Mouse (Mus musculus) CH12.LX (cell line): ENCODE data around the gene Plxna2. TPM values are rescaled to one million over a fixed set of nuclear protein-coding genes. Genes with fewer than 3 reads are reported as not detected.

Experiments used
- DNase-seq: peaks from one replicate; pipeline ENCODE4 v3.0.0-alpha.2; 2013; ENCODE audit errors: extremely low read depth
- H3K27ac ChIP-seq: 2 replicates; pipeline ENCODE4 v1.5.1; 2012; ENCODE audit warnings: low read depth, mild to moderate bottlenecking, control low read depth, moderate library complexity; ENCODE audit not compliant: insufficient read depth
- H3K27me3 ChIP-seq: replicated peaks from 2 replicates; pipeline ENCODE3; 2012; ENCODE audit warnings: inconsistent platforms
- H3K36me3 ChIP-seq, 2 experiments: replicated peaks in 1 of 2; 2 replicates each; pipeline versions ENCODE3 to v1.6.1; 2012; ENCODE audit warnings: inconsistent platforms in 1 of 2, low read length in 1 of 2, mild to moderate bottlenecking in 1 of 2, mixed read lengths in 1 of 2, moderate library complexity in 1 of 2; ENCODE audit not compliant: control insufficient read depth in 1 of 2, insufficient read depth in 1 of 2
- H3K4me1 ChIP-seq, 2 experiments: 2 replicates each; pipeline ENCODE4 v1.6.1; 2012; ENCODE audit warnings: inconsistent platforms in 1 of 2, moderate library complexity in 1 of 2; ENCODE audit not compliant: insufficient read depth in 2 of 2, control insufficient read depth in 1 of 2
- H3K4me2 ChIP-seq: 2 replicates; pipeline ENCODE4 v1.6.1; 2012; ENCODE audit warnings: low read depth, mild to moderate bottlenecking, control low read depth; ENCODE audit not compliant: poor library complexity, insufficient read depth, severe bottlenecking
- H3K4me3 ChIP-seq, 3 experiments: fragments of 150-350 bp in 1 of 3; sonication (generic) in 1 of 3; replicated peaks in 1 of 3; 2 replicates each; pipeline versions ENCODE3 to v1.5.1; 2011 to 2012; ENCODE audit warnings: low read depth in 2 of 3, low read length in 2 of 3, mild to moderate bottlenecking in 2 of 3, moderate library complexity in 2 of 3, control low read depth in 1 of 3, improper control_type of control experiment in 1 of 3, inconsistent platforms in 1 of 3, mixed read lengths in 1 of 3; ENCODE audit not compliant: poor library complexity in 1 of 3
- H3K79me2 ChIP-seq: replicated peaks from 2 replicates; pipeline ENCODE4 v1.6.1; 2012; ENCODE audit warnings: mild to moderate bottlenecking, moderate library complexity; ENCODE audit not compliant: control insufficient read depth, poor library complexity, insufficient read depth, severe bottlenecking; ENCODE audit errors: extremely low read depth
- H3K9ac ChIP-seq: 2 replicates; pipeline ENCODE4 v1.6.1; 2012; ENCODE audit warnings: low read depth, mild to moderate bottlenecking, control low read depth, moderate library complexity; ENCODE audit not compliant: insufficient read depth
- H3K9me3 ChIP-seq: replicated peaks from 2 replicates; pipeline ENCODE3; 2012; ENCODE audit warnings: low read length, inconsistent platforms, mixed read lengths
- CHD2 ChIP-seq: IDR thresholded peaks from 2 replicates; pipeline ENCODE4 v1.6.1; 2011; ENCODE audit warnings: low read length, improper control_type of control experiment
- ELF1 ChIP-seq: IDR thresholded peaks from 2 replicates; pipeline ENCODE4 v1.6.1; 2014; ENCODE audit warnings: low read depth, mild to moderate bottlenecking, inconsistent platforms, low read length, improper control_type of control experiment
- HCFC1 ChIP-seq: IDR thresholded peaks from 2 replicates; pipeline ENCODE4 v1.6.1; 2012; ENCODE audit warnings: low read depth, mild to moderate bottlenecking, inconsistent platforms, low read length, improper control_type of control experiment
- IRF4 ChIP-seq: IDR thresholded peaks from 2 replicates; pipeline ENCODE4 v1.6.1; 2014; ENCODE audit warnings: low read depth, mild to moderate bottlenecking, inconsistent platforms, low read length, improper control_type of control experiment
- JUN ChIP-seq: IDR thresholded peaks from 2 replicates; pipeline ENCODE4 v1.6.1; 2011; ENCODE audit warnings: low read depth, mild to moderate bottlenecking, low read length, improper control_type of control experiment, moderate library complexity; ENCODE audit not compliant: insufficient read depth
- JUND ChIP-seq: conservative IDR thresholded peaks from 2 replicates; pipeline ENCODE4 v1.6.1; 2011; ENCODE audit warnings: low read depth, low read length, improper control_type of control experiment
- KAT2A ChIP-seq: IDR thresholded peaks from 2 replicates; pipeline ENCODE4 v1.6.1; 2012; ENCODE audit warnings: low read length, improper control_type of control experiment, inconsistent platforms; ENCODE audit not compliant: insufficient replicate concordance
- MAFK ChIP-seq: IDR thresholded peaks from 2 replicates; pipeline ENCODE4 v1.6.1; 2011; ENCODE audit warnings: low read length, improper control_type of control experiment; ENCODE audit not compliant: insufficient replicate concordance
- MEF2A ChIP-seq: IDR thresholded peaks from 2 replicates; pipeline ENCODE4 v1.6.1; 2014; ENCODE audit warnings: low read depth, mild to moderate bottlenecking, inconsistent platforms, low read length, improper control_type of control experiment, borderline replicate concordance
- NRF1 ChIP-seq: IDR thresholded peaks from 2 replicates; pipeline ENCODE4 v1.6.1; 2014; ENCODE audit warnings: low read depth, mild to moderate bottlenecking, inconsistent platforms, low read length, improper control_type of control experiment, moderate library complexity
- PAX5 ChIP-seq: IDR thresholded peaks from 2 replicates; pipeline ENCODE4 v1.6.1; 2012; ENCODE audit warnings: low read length, inconsistent platforms, mixed read lengths
- RAD21 ChIP-seq: IDR thresholded peaks from 2 replicates; pipeline ENCODE4 v1.6.1; 2011; ENCODE audit warnings: low read depth, mild to moderate bottlenecking, low read length, improper control_type of control experiment, moderate library complexity
- SMC3 ChIP-seq: IDR thresholded peaks from 2 replicates; pipeline ENCODE4 v1.6.1; 2011; ENCODE audit warnings: low read depth, low read length, improper control_type of control experiment
- UBTF ChIP-seq: IDR thresholded peaks from 2 replicates; pipeline ENCODE4 v1.6.1; 2012; ENCODE audit warnings: low read depth, mild to moderate bottlenecking, inconsistent platforms, low read length, improper control_type of control experiment, moderate library complexity
- USF1 ChIP-seq: IDR thresholded peaks from 2 replicates; pipeline ENCODE4 v1.6.1; 2014; ENCODE audit warnings: low read depth, mild to moderate bottlenecking, inconsistent platforms, low read length, improper control_type of control experiment
- USF2 ChIP-seq: conservative IDR thresholded peaks from 2 replicates; pipeline ENCODE4 v1.6.1; 2011; ENCODE audit warnings: low read depth, low read length, improper control_type of control experiment
- ZMIZ1 ChIP-seq: IDR thresholded peaks from 2 replicates; pipeline ENCODE4 v1.6.1; 2012; ENCODE audit warnings: low read depth, mild to moderate bottlenecking, inconsistent platforms, low read length, improper control_type of control experiment
- dilution Hi-C: fragments of 300-500 bp; cut with MboI; formaldehyde crosslinking; loops from 2 replicates; pipeline ENCODE4 v1.14.3; 2020; ENCODE audit warnings: low sequenced_read_pairs; ENCODE audit not compliant: extremely low pct_unique_long_range_greater_than_20kb, extremely low pct_ligation_motif_present
- in situ Hi-C: fragments of 300-500 bp; cut with MboI; formaldehyde crosslinking; loops from 3 replicates; pipeline ENCODE4 v1.14.3; 2019; ENCODE audit warnings: low sequenced_read_pairs, low pct_ligation_motif_present, low pct_unique_long_range_greater_than_20kb, mixed read lengths
- polyA plus RNA-seq: library from polyadenylated mRNA; unstranded; fragments of >175 nt; gene quantifications from 2 replicates; pipeline ENCODE4 v1.2.1, GENCODE M21; 2012; ENCODE audit warnings: low read depth; ENCODE audit not compliant: insufficient read length
- total RNA-seq, 2 experiments: library from RNA; depleted of rRNA; stranded (reverse); fragments of 300-350 nt in 1 of 2; fragments of >200 nt in 1 of 2; gene quantifications; 2 replicates each; pipeline ENCODE4 v1.2.3; 2012 to 2014

The Plxna2 gene
- total and polyA plus RNA-seq, 3 experiments = 0.04 to 0.05 (median 0.04) TPM

GRCm38 (mm10) chr1:194627286-194627685 is 9.3 kb downstream of the Plxna2 start:
- H3K27me3 ChIP-seq = no peaks in the 10 kb centered on the region
- H3K27ac ChIP-seq = no peak overlapping the region
- DNase-seq = no peak
- H3K4me2 ChIP-seq = no peak overlapping the region
- TF ChIP-seq CHD2 = no peak
- TF ChIP-seq MEF2A = no peak
- no peak for TF ChIP-seq USF1
- TF ChIP-seq KAT2A = no peak
- no peak for TF ChIP-seq SMC3
- TF ChIP-seq USF2 = no peak
- no peak for TF ChIP-seq PAX5
- no peak for TF ChIP-seq IRF4
- no peak for TF ChIP-seq UBTF
- H3K9me3 ChIP-seq = no peaks in the 10 kb centered on the region
- peaks cover 0 to 5% of the 10 kb centered on the region in 2 experiments; a peak in 2 of 4 replicates for H3K4me1 ChIP-seq
- no peak overlapping the region for H3K4me3 ChIP-seq
- dilution Hi-C loops (no loop called here), in situ Hi-C loops (loop anchor here (25.0 kb wide), 1 partner anchor 185 kb away; no protein-coding TSS in a partner anchor)
- H3K79me2 ChIP-seq = no peaks in the 10 kb centered on the region
- no peaks in the 10 kb centered on the region for H3K36me3 ChIP-seq
- H3K9ac ChIP-seq = no peak overlapping the region

GRCm38 (mm10) chr1:194629135-194629689 is 11.2 kb downstream of the Plxna2 start:
- H3K9me3 ChIP-seq = no peaks in the 10 kb centered on the region
- dilution Hi-C loops (no loop called here), in situ Hi-C loops (loop anchor here (25.0 kb wide), 1 partner anchor 183 kb away; no protein-coding TSS in a partner anchor)
- no peaks in the 10 kb centered on the region for H3K36me3 ChIP-seq
- H3K79me2 ChIP-seq = no peaks in the 10 kb centered on the region
- no peak overlapping the region for H3K4me3 ChIP-seq
- peaks cover 0 to 5% of the 10 kb centered on the region in 2 experiments; a peak in 2 of 4 replicates for H3K4me1 ChIP-seq
- DNase-seq = no peak
- no peaks in the 10 kb centered on the region for H3K27me3 ChIP-seq
- TF ChIP-seq JUN (no peak), JUND (no peak), IRF4 (no peak), RAD21 (no peak), MAFK (no peak), USF1 (no peak), ZMIZ1 (no peak), NRF1 (no peak), ELF1 (no peak), HCFC1 (no peak), SMC3 (no peak)
- H3K9ac ChIP-seq = no peak overlapping the region
- no peak overlapping the region for H3K27ac ChIP-seq
- no peak overlapping the region for H3K4me2 ChIP-seq
